Mouse (Mus musculus): Measurements from ENCODE around the gene Lhpp. TPM values are rescaled to one million over a fixed set of nuclear protein-coding genes. Genes with fewer than 3 reads are reported as not detected.
A peak's percentile ranks its signal among the peaks of the same experiment; 100 is the strongest.
"Not testable (repeated sequence)": the region's sequence is repeated elsewhere in the genome, so short reads cannot be mapped to it uniquely, and the experiment has no call there.

The Lhpp gene
- polyA plus RNA-seq, 1 experiment, result 26.2 TPM

- H3K4me3 ChIP-seq (ENCODE audit: insufficient read depth, low read length), result no peak overlapping the region
- peaks cover 3% of the 10 kb centered on the region for H3K4me1 ChIP-seq (ENCODE audit: control insufficient read depth, insufficient read depth, low read length)
- no peak for TF ChIP-seq CTCF (IDR thresholded peaks at IDR 0.05; ENCODE audit: extremely low read depth, insufficient read depth, low read length)
- no peak for TF ChIP-seq POLR2A (IDR thresholded peaks at IDR 0.05; ENCODE audit: extremely low read depth, insufficient read depth, low read length)
- H3K27ac ChIP-seq (ENCODE audit: insufficient read depth, low read length), result peak overlapping the region; percentile 30; the same call in 1 of the 2 replicates
These were observed 47.1 kb downstream of the Lhpp start for GRCm38 (mm10) chr7:132657371-132658057.

GRCm38 (mm10) chr7:132658058-132658450 lies 47.6 kb downstream of the Lhpp start:
- peak overlapping the region; percentile 30; the same call in 1 of the 2 replicates for H3K27ac ChIP-seq (ENCODE audit: insufficient read depth, low read length)
- TF ChIP-seq POLR2A (IDR thresholded peaks at IDR 0.05; ENCODE audit: extremely low read depth, insufficient read depth, low read length) (no peak), CTCF (IDR thresholded peaks at IDR 0.05; ENCODE audit: extremely low read depth, insufficient read depth, low read length) (no peak)
- peaks cover 3% of the 10 kb centered on the region for H3K4me1 ChIP-seq (ENCODE audit: control insufficient read depth, insufficient read depth, low read length)

GRCm38 (mm10) chr7:132658688-132659087 lies 48.2 kb downstream of the Lhpp start:
- Histone ChIP-seq H3K4me3 (ENCODE audit: insufficient read depth, low read length) (no peak overlapping the region), H3K27ac (ENCODE audit: insufficient read depth, low read length) (peak overlapping the region; percentile 30; the same call in 1 of the 2 replicates), H3K4me1 (ENCODE audit: control insufficient read depth, insufficient read depth, low read length) (peaks cover 3% of the 10 kb centered on the region)
- TF ChIP-seq CTCF (IDR thresholded peaks at IDR 0.05; ENCODE audit: extremely low read depth, insufficient read depth, low read length) (no peak), POLR2A (IDR thresholded peaks at IDR 0.05; ENCODE audit: extremely low read depth, insufficient read depth, low read length) (no peak)

More at GRCm38 (mm10) chr7:132658058-132658450, 47.6 kb downstream of the Lhpp start:
- H3K4me3 ChIP-seq (ENCODE audit: insufficient read depth, low read length), result no peak overlapping the region

- Histone ChIP-seq H3K4me1 (ENCODE audit: control insufficient read depth, insufficient read depth, low read length) (peaks cover 3% of the 10 kb centered on the region), H3K4me3 (ENCODE audit: insufficient read depth, low read length) (no peak overlapping the region), H3K27ac (ENCODE audit: insufficient read depth, low read length) (no peak overlapping the region)
- TF ChIP-seq CTCF (IDR thresholded peaks at IDR 0.05; ENCODE audit: extremely low read depth, insufficient read depth, low read length) (no peak), POLR2A (IDR thresholded peaks at IDR 0.05; ENCODE audit: extremely low read depth, insufficient read depth, low read length) (no peak)
These were observed 49.2 kb downstream of the Lhpp start for GRCm38 (mm10) chr7:132659633-132660032.

GRCm38 (mm10) chr7:132662831-132663230 lies 52.4 kb downstream of the Lhpp start:
- H3K27ac ChIP-seq (ENCODE audit: insufficient read depth, low read length); H3K4me1 ChIP-seq (ENCODE audit: control insufficient read depth, insufficient read depth, low read length); H3K4me3 ChIP-seq (ENCODE audit: insufficient read depth, low read length): not testable (repeated sequence)

- Histone ChIP-seq H3K27ac (ENCODE audit: insufficient read depth, low read length) (no peak overlapping the region), H3K4me3 (ENCODE audit: insufficient read depth, low read length) (no peak overlapping the region), H3K4me1 (ENCODE audit: control insufficient read depth, insufficient read depth, low read length) (no peaks in the 10 kb centered on the region; the same call in 1 of the 2 replicates)
- TF ChIP-seq CTCF (IDR thresholded peaks at IDR 0.05; ENCODE audit: extremely low read depth, insufficient read depth, low read length), result no peak
- TF ChIP-seq POLR2A (IDR thresholded peaks at IDR 0.05; ENCODE audit: extremely low read depth, insufficient read depth, low read length), result no peak
These were observed 54.4 kb downstream of the Lhpp start for GRCm38 (mm10) chr7:132664815-132665214.

GRCm38 (mm10) chr7:132665664-132666382 lies 55.4 kb downstream of the Lhpp start:
- H3K4me3 ChIP-seq (ENCODE audit: insufficient read depth, low read length), result no peak overlapping the region
- no peak overlapping the region for H3K27ac ChIP-seq (ENCODE audit: insufficient read depth, low read length)
- no peaks in the 10 kb centered on the region for H3K4me1 ChIP-seq (ENCODE audit: control insufficient read depth, insufficient read depth, low read length)
- no peak for TF ChIP-seq POLR2A (IDR thresholded peaks at IDR 0.05; ENCODE audit: extremely low read depth, insufficient read depth, low read length)
- no peak for TF ChIP-seq CTCF (IDR thresholded peaks at IDR 0.05; ENCODE audit: extremely low read depth, insufficient read depth, low read length)

GRCm38 (mm10) chr7:132666516-132666915 lies 56.1 kb downstream of the Lhpp start:
- Histone ChIP-seq H3K4me3 (ENCODE audit: insufficient read depth, low read length) (no peak overlapping the region), H3K4me1 (ENCODE audit: control insufficient read depth, insufficient read depth, low read length) (no peaks in the 10 kb centered on the region), H3K27ac (ENCODE audit: insufficient read depth, low read length) (no peak overlapping the region)
- TF ChIP-seq CTCF (IDR thresholded peaks at IDR 0.05; ENCODE audit: extremely low read depth, insufficient read depth, low read length) (no peak), POLR2A (IDR thresholded peaks at IDR 0.05; ENCODE audit: extremely low read depth, insufficient read depth, low read length) (no peak)

GRCm38 (mm10) chr7:132668604-132669003 lies 58.2 kb downstream of the Lhpp start:
- Histone ChIP-seq H3K4me1 (ENCODE audit: control insufficient read depth, insufficient read depth, low read length) (peaks cover 2% of the 10 kb centered on the region; the same call in 1 of the 2 replicates), H3K27ac (ENCODE audit: insufficient read depth, low read length) (no peak overlapping the region), H3K4me3 (ENCODE audit: insufficient read depth, low read length) (no peak overlapping the region)
- TF ChIP-seq POLR2A (IDR thresholded peaks at IDR 0.05; ENCODE audit: extremely low read depth, insufficient read depth, low read length) (no peak), CTCF (IDR thresholded peaks at IDR 0.05; ENCODE audit: extremely low read depth, insufficient read depth, low read length) (no peak)
